Comparison of ENCODE assay signal across 13 mouse cellular contexts in the genomic region with DNA sequence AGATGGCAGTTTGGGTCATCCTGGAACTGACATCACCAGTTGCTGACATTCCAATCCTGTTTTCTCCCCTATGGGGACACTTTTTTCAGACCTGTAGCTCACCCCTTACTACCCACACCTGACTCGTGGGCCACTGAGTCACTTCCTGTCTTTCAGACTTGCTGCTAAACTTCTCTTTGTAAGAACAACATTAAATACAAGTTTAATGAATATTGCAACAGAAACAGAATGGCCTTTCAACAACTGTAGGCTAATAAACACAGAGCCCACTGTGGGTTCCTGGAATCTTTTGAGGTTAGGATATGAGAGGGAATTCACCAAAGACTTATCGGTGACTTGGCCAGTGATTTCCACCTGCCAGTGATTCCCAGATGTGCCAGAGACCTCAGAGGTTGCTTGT.
DNase-seq lines count a peak whose midpoint lies in the region; ATAC-seq and TF ChIP-seq lines count a peak whose summit lies in the region.
"Had no signal": no experiment of that assay in that cellular context is flagged by ENCODE, and none has a peak within 500 bp of the region (broad histone marks: within the 10 kb centered on the region; RNA-seq: fewer than 3 reads in every experiment).

No protein-coding gene starts in this region.

- no peak overlapping the region for H3K27ac ChIP-seq in heart, embryonic 12.5 days (ENCODE audit: poor library complexity, severe bottlenecking)
- H3K27ac ChIP-seq in liver, adult 2 months (replicated peaks; ENCODE audit: insufficient read depth, low read depth, low read length), result peak overlapping the region; percentile 23; the same call in 1 of the 2 replicates
- no peak overlapping the region for H3K27ac ChIP-seq in liver, postnatal 0 days (ENCODE audit: low read depth)
- H3K27ac ChIP-seq in embryonic fibroblast, embryonic 13.5 days (ENCODE audit: insufficient read depth, low read length), result peak overlapping the region; percentile 44
- peak overlapping the region; percentile 62 for H3K27ac ChIP-seq in stomach, embryonic 15.5 days
- no peak overlapping the region for H3K27ac ChIP-seq in forebrain, embryonic 14.5 days (ENCODE audit: low read depth, low read length)
- H3K27ac ChIP-seq: midbrain, embryonic 12.5 days had no signal

- ATAC-seq in heart, embryonic 12.5 days (ENCODE audit: insufficient number of reproducible peaks, low FRiP score), result no peak
- ATAC-seq in liver, postnatal 0 days, result no peak
- ATAC-seq in stomach, embryonic 15.5 days (ENCODE audit: insufficient read depth, low FRiP score, low read depth), result no peak
- no peak for ATAC-seq in forebrain, embryonic 14.5 days

- H3K9ac ChIP-seq in heart, embryonic 12.5 days, result no peak overlapping the region
- no peak overlapping the region for H3K9ac ChIP-seq in liver, adult 2 months (ENCODE audit: low read depth, low read length)
- no peak overlapping the region for H3K9ac ChIP-seq in liver, postnatal 0 days (replicated peaks)
- H3K9ac ChIP-seq in stomach, embryonic 15.5 days, result no peak overlapping the region
- H3K9ac ChIP-seq in forebrain, embryonic 14.5 days (ENCODE audit: low read length), result no peak overlapping the region
- H3K9ac ChIP-seq: midbrain, embryonic 12.5 days had no signal

- H3K27me3 ChIP-seq in heart, embryonic 12.5 days (replicated peaks), result no peaks in the 10 kb centered on the region
- no peaks in the 10 kb centered on the region for H3K27me3 ChIP-seq in liver, adult 2 months (ENCODE audit: control insufficient read depth, insufficient read depth, low read length)
- no peaks in the 10 kb centered on the region for H3K27me3 ChIP-seq in liver, postnatal 0 days (ENCODE audit: insufficient read depth, low read length)
- no peaks in the 10 kb centered on the region for H3K27me3 ChIP-seq in stomach, embryonic 15.5 days (replicated peaks)
- no peaks in the 10 kb centered on the region for H3K27me3 ChIP-seq in forebrain, embryonic 14.5 days (replicated peaks; ENCODE audit: control insufficient read depth, insufficient read depth, low read length)
- H3K27me3 ChIP-seq: midbrain, embryonic 12.5 days had no signal

- no peak overlapping the region for H3K4me3 ChIP-seq in heart, embryonic 12.5 days
- no peak overlapping the region for H3K4me3 ChIP-seq in liver, adult 2 months (ENCODE audit: insufficient read depth, low read depth, low read length)
- H3K4me3 ChIP-seq in liver, postnatal 0 days (ENCODE audit: low read depth, low read length), result no peak overlapping the region
- H3K4me3 ChIP-seq in embryonic fibroblast, embryonic 13.5 days (ENCODE audit: insufficient read depth, low read length), result no peak overlapping the region
- H3K4me3 ChIP-seq in stomach, embryonic 15.5 days (replicated peaks), result no peak overlapping the region
- no peak overlapping the region for H3K4me3 ChIP-seq in forebrain, embryonic 14.5 days (ENCODE audit: low read depth, low read length)
- H3K4me3 ChIP-seq: midbrain, embryonic 12.5 days had no signal

- TF ChIP-seq CTCF in liver, adult 2 months (IDR thresholded peaks at IDR 0.05; ENCODE audit: low read depth, low read length), result no peak
- no peak for TF ChIP-seq CTCF in liver, postnatal 0 days (IDR thresholded peaks at IDR 0.05; ENCODE audit: low read depth)
- no peak for TF ChIP-seq CTCF in embryonic fibroblast, embryonic 13.5 days (IDR thresholded peaks at IDR 0.05; ENCODE audit: borderline replicate concordance, insufficient read depth, low read length)

- no peaks in the 10 kb centered on the region for H3K9me3 ChIP-seq in heart, embryonic 12.5 days (replicated peaks)
- H3K9me3 ChIP-seq in liver, postnatal 0 days (ENCODE audit: low read length), result no peaks in the 10 kb centered on the region
- H3K9me3 ChIP-seq in stomach, embryonic 15.5 days, result no peaks in the 10 kb centered on the region
- H3K9me3 ChIP-seq in forebrain, embryonic 14.5 days (replicated peaks; ENCODE audit: control insufficient read depth, low read length), result no peaks in the 10 kb centered on the region
- H3K9me3 ChIP-seq: midbrain, embryonic 12.5 days had no signal

- no peak for TF ChIP-seq POLR2A in liver, adult 2 months (IDR thresholded peaks at IDR 0.05; ENCODE audit: extremely low read depth, insufficient read depth, low read length)
- no peak for TF ChIP-seq POLR2A in embryonic fibroblast, embryonic 13.5 days (IDR thresholded peaks at IDR 0.05; ENCODE audit: low read depth, low read length)

- H3K36me3 ChIP-seq in heart, embryonic 12.5 days, result no peaks in the 10 kb centered on the region
- H3K36me3 ChIP-seq in liver, adult 2 months (ENCODE audit: control insufficient read depth, insufficient read depth, low read length), result no peaks in the 10 kb centered on the region
- no peaks in the 10 kb centered on the region for H3K36me3 ChIP-seq in liver, postnatal 0 days (replicated peaks; ENCODE audit: insufficient read depth, low read length)
- no peaks in the 10 kb centered on the region for H3K36me3 ChIP-seq in stomach, embryonic 15.5 days
- H3K36me3 ChIP-seq in forebrain, embryonic 14.5 days (ENCODE audit: control insufficient read depth, insufficient read depth, low read length), result no peaks in the 10 kb centered on the region
- H3K36me3 ChIP-seq: midbrain, embryonic 12.5 days had no signal

- DNase-seq in heart, adult 11 months, result peak; percentile 82
- no peak for DNase-seq in liver, adult 2 months (ENCODE audit: extremely low read depth, low read depth, low spot score)
- DNase-seq in liver, postnatal 0 days, result no peak
- DNase-seq in forebrain, embryonic 14.5 days (ENCODE audit: low spot score), result no peak
- DNase-seq in gastrocnemius, postnatal 4 days (ENCODE audit: low spot score in 2 of 2), result no peak
- DNase-seq: cerebellum, adult 11 months; cerebellum, postnatal 14 days; kidney, adult 9 months; retina, postnatal 1 day had no signal

- WGBS in heart, embryonic 12.5 days, result 58% methylated on average over 2 of the region's 2 CpGs
- WGBS in liver, adult 2 months, result 55% methylated on average over 2 of the region's 2 CpGs
- 56% methylated on average over 2 of the region's 2 CpGs for WGBS in liver, postnatal 0 days (ENCODE audit: insufficient replicate concordance)
- WGBS in stomach, embryonic 15.5 days, result 70% methylated on average over 2 of the region's 2 CpGs
- 81% methylated on average over 2 of the region's 2 CpGs for WGBS in forebrain, embryonic 14.5 days

- no peak for TF ChIP-seq EP300 in liver, postnatal 0 days (IDR thresholded peaks at IDR 0.05; ENCODE audit: low read depth)

- H3K4me1 ChIP-seq in heart, embryonic 12.5 days (replicated peaks), result peaks cover 4% of the 10 kb centered on the region
- H3K4me1 ChIP-seq in liver, adult 2 months (ENCODE audit: control insufficient read depth, insufficient read depth, low read length), result peaks cover 8% of the 10 kb centered on the region
- H3K4me1 ChIP-seq in liver, postnatal 0 days (ENCODE audit: insufficient read depth), result peaks cover 4% of the 10 kb centered on the region; the same call in 1 of the 2 replicates
- peaks cover 38% of the 10 kb centered on the region for H3K4me1 ChIP-seq in embryonic fibroblast, embryonic 13.5 days (ENCODE audit: control insufficient read depth, insufficient read depth, low read length)
- peaks cover 15% of the 10 kb centered on the region; the same call in 1 of the 2 replicates for H3K4me1 ChIP-seq in stomach, embryonic 15.5 days
- no peaks in the 10 kb centered on the region for H3K4me1 ChIP-seq in forebrain, embryonic 14.5 days (ENCODE audit: control insufficient read depth, insufficient read depth, low read length)

- peaks cover 25% of the 10 kb centered on the region for H3K79me2 ChIP-seq in liver, adult 2 months (ENCODE audit: control insufficient read depth, insufficient read depth, low read length)

- H3K4me2 ChIP-seq in heart, embryonic 12.5 days, result no peak overlapping the region
- no peak overlapping the region for H3K4me2 ChIP-seq in liver, postnatal 0 days (ENCODE audit: low read depth, low read length)
- no peak overlapping the region for H3K4me2 ChIP-seq in stomach, embryonic 15.5 days
- H3K4me2 ChIP-seq in forebrain, embryonic 14.5 days (ENCODE audit: low read length), result no peak overlapping the region
- H3K4me2 ChIP-seq: midbrain, embryonic 12.5 days had no signal

Comparison
In these comparisons a context has a peak if more than half of its experiments do, and no peak if none do; other contexts are left out.
1. H3K27ac ChIP-seq: peak in liver, adult 2 months (single experiment), embryonic fibroblast, embryonic 13.5 days (single experiment) and stomach, embryonic 15.5 days (single experiment); none in heart, embryonic 12.5 days (single experiment), liver, postnatal 0 days (single experiment) and forebrain, embryonic 14.5 days (single experiment).